In genomic region chr16:22889716-22890115, GRCm38 (mm10) we compare ENCODE assay signal across 37 mouse cellular contexts. TPM values are rescaled to one million over a fixed set of nuclear protein-coding genes. Genes with fewer than 3 reads are reported as not detected.
"Had no signal": no experiment of that assay in that cellular context is flagged by ENCODE, and none has a peak within 500 bp of the region (broad histone marks: within the 10 kb centered on the region; RNA-seq: fewer than 3 reads in every experiment).

No protein-coding gene starts in this region.

- H3K27me3 ChIP-seq: heart, embryonic 15.5 days; hindbrain, embryonic 13.5 days; hindbrain, embryonic 15.5 days; kidney, embryonic 15.5 days; limb, embryonic 13.5 days; limb, embryonic 15.5 days; liver, embryonic 13.5 days had no signal

- H3K27ac ChIP-seq: heart, adult 2 months; heart, embryonic 13.5 days; heart, embryonic 15.5 days; hindbrain, embryonic 13.5 days; hindbrain, embryonic 15.5 days; hindbrain, postnatal 0 days; kidney, embryonic 15.5 days; limb, embryonic 13.5 days; limb, embryonic 15.5 days had no signal

- H3K9ac ChIP-seq: heart, embryonic 13.5 days; heart, embryonic 15.5 days; hindbrain, embryonic 13.5 days; hindbrain, embryonic 15.5 days; kidney, embryonic 15.5 days; limb, embryonic 13.5 days; limb, embryonic 15.5 days; liver, embryonic 13.5 days had no signal

- DNase-seq: gastrocnemius, postnatal 10 days; gastrocnemius, postnatal 25 days; heart, adult 11 months; heart, adult 2 months; heart, postnatal 14 days; heart, postnatal 36 days; kidney, adult 11 months; kidney, adult 2 months; kidney, adult 9 months; kidney, postnatal 14 days; kidney, postnatal 36 days; layer of hippocampus, adult 9-11 months; layer of hippocampus, postnatal 36 days; left cerebral cortex, postnatal 4 days; liver, embryonic 13.5 days had no signal

- H3K36me3 ChIP-seq: heart, embryonic 13.5 days; heart, embryonic 15.5 days; hindbrain, embryonic 13.5 days; hindbrain, embryonic 15.5 days; kidney, embryonic 15.5 days; limb, embryonic 13.5 days; limb, embryonic 15.5 days had no signal

- H3K4me2 ChIP-seq: heart, embryonic 11.5 days; heart, embryonic 13.5 days; heart, embryonic 15.5 days; hindbrain, embryonic 13.5 days; hindbrain, embryonic 15.5 days; kidney, embryonic 15.5 days; limb, embryonic 13.5 days; limb, embryonic 15.5 days; liver, embryonic 13.5 days had no signal

- ATAC-seq: hindbrain, postnatal 0 days; intestine, embryonic 16.5 days had no signal

- H3K4me3 ChIP-seq: heart, adult 2 months; heart, embryonic 13.5 days; heart, embryonic 15.5 days; hindbrain, embryonic 13.5 days; hindbrain, embryonic 15.5 days; kidney, embryonic 15.5 days; limb, embryonic 13.5 days; limb, embryonic 15.5 days; liver, embryonic 13.5 days had no signal

- H3K4me1 ChIP-seq: heart, embryonic 15.5 days; hindbrain, embryonic 13.5 days; hindbrain, embryonic 15.5 days; limb, embryonic 13.5 days; limb, embryonic 15.5 days had no signal

- H3K9me3 ChIP-seq: heart, embryonic 13.5 days; heart, embryonic 15.5 days; hindbrain, embryonic 13.5 days; hindbrain, embryonic 15.5 days; kidney, embryonic 15.5 days; limb, embryonic 13.5 days; limb, embryonic 15.5 days; liver, embryonic 13.5 days had no signal

RNA-seq across cellular contexts. Expression of gene Ahsg, which starts 1.4 kb away (rescaled TPM):
- total RNA-seq: gastrocnemius, postnatal 25 days; hematopoietic stem cell, adult 5-6 weeks; hindbrain, postnatal 0 days; layer of hippocampus, adult 18-20 months; layer of hippocampus, adult 8-10 months; layer of hippocampus, postnatal 14 days; layer of hippocampus, postnatal 36 days; left cerebral cortex, adult 18-20 months; left cerebral cortex, postnatal 10 days; left cerebral cortex, postnatal 25 days; left cerebral cortex, postnatal 4 days had no signal
- polyA plus RNA-seq: hindbrain, embryonic 11.5 days; hindbrain, embryonic 13.5 days; hindbrain, postnatal 0 days; kidney, adult 2 months; limb, embryonic 11.5 days; limb, embryonic 13.5 days had no signal

RNA-seq across cellular contexts. Expression of gene Fetub, which starts 28.4 kb away (rescaled TPM):
- total RNA-seq: gastrocnemius, postnatal 25 days; heart, postnatal 14 days; hematopoietic stem cell, adult 5-6 weeks; hindbrain, postnatal 0 days; layer of hippocampus, postnatal 36 days; left cerebral cortex, adult 18-20 months; left cerebral cortex, adult 8-10 months; left cerebral cortex, postnatal 25 days; left cerebral cortex, postnatal 4 days had no signal
- polyA plus RNA-seq: heart, embryonic 13.5 days; heart, embryonic 15.5 days; heart, postnatal 0 days; hindbrain, embryonic 11.5 days; hindbrain, embryonic 13.5 days; hindbrain, embryonic 15.5 days; intestine, embryonic 14.5 days; limb, embryonic 11.5 days; limb, embryonic 13.5 days had no signal
